ENCODE assay signal across 9 mouse cellular contexts in the genomic region with DNA sequence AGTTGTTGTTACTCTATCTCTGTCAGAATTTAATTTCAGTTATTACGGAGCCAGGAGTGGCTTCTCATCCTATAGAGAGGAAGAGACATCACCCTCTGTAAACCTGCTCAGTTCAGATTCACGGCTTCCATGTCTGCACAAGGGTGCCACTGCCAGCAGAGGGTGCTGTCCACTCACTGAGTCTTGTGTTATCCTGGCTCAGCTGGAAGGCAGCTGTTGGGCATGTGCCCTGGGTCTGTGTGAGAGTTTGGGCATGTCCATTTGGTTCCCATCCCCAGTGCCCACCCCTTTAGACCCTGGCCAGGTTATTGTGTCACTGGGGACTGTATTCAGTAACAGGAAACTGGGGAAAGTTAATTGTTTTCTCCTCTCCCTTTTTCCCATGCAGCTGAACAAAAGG. TPM values are rescaled to one million over a fixed set of nuclear protein-coding genes. Genes with fewer than 3 reads are reported as not detected.
DNase-seq lines count a peak whose midpoint lies in the region; ATAC-seq and TF ChIP-seq lines count a peak whose summit lies in the region.
"Had no signal": no experiment of that assay in that cellular context is flagged by ENCODE, and none has a peak within 500 bp of the region (broad histone marks: within the 10 kb centered on the region; RNA-seq: fewer than 3 reads in every experiment).

No protein-coding gene starts in this region.

- H3K9ac ChIP-seq in kidney, postnatal 0 days (ENCODE audit: low read depth, low read length) = no peak overlapping the region
- no peak overlapping the region for H3K9ac ChIP-seq in liver, adult 2 months (ENCODE audit: low read depth, low read length)

- TF ChIP-seq CTCF in kidney, postnatal 0 days (IDR thresholded peaks at IDR 0.05; ENCODE audit: low read depth) = peak; percentile 97
- TF ChIP-seq CTCF in liver, adult 2 months (IDR thresholded peaks at IDR 0.05; ENCODE audit: low read depth, low read length) = peak; percentile 99

- H3K36me3 ChIP-seq in kidney, postnatal 0 days (ENCODE audit: insufficient read depth, low read length) = no peaks in the 10 kb centered on the region
- H3K36me3 ChIP-seq in liver, adult 2 months (ENCODE audit: control insufficient read depth, insufficient read depth, low read length) = peaks cover 2% of the 10 kb centered on the region; the same call in 1 of the 2 replicates

- ATAC-seq in activated CD4-positive, CD25-positive, alpha-beta regulatory T cell, adult 4 months = peak; percentile 77
- peak; percentile 72; the same call in 1 of the 2 replicates for ATAC-seq in kidney, postnatal 0 days (replicated peaks; ENCODE audit: low FRiP score, low read depth)
- peak; percentile 78 for ATAC-seq in neutrophil, adult 5-6 weeks (ENCODE audit: extremely low read depth, insufficient number of reproducible peaks, low FRiP score, poor library complexity, severe bottlenecking)

- no peak for TF ChIP-seq POLR2A in liver, adult 2 months (IDR thresholded peaks at IDR 0.05; ENCODE audit: extremely low read depth, insufficient read depth, low read length)

- DNase-seq in 416B (ENCODE audit: low read depth) = peak; percentile 79
- peak; percentile 87 for DNase-seq in embryo, embryonic 10.5 days (ENCODE audit: low spot score)
- peak; percentile 83 to 93 for DNase-seq in heart, adult 18-20 months
- DNase-seq in kidney, postnatal 0 days (ENCODE audit: low spot score) = peak; percentile 85
- DNase-seq in liver, adult 2 months (ENCODE audit: extremely low read depth, low read depth, low spot score) = peak; percentile 43
- peak; percentile 87 for DNase-seq in testis, postnatal 10 days (ENCODE audit: low spot score)

- no peaks in the 10 kb centered on the region for H3K9me3 ChIP-seq in kidney, postnatal 0 days (replicated peaks; ENCODE audit: low read length)

- H3K4me3 ChIP-seq in kidney, postnatal 0 days (replicated peaks; ENCODE audit: low read depth, low read length) = no peak overlapping the region
- no peak overlapping the region for H3K4me3 ChIP-seq in liver, adult 2 months (ENCODE audit: insufficient read depth, low read depth, low read length)
- H3K4me3 ChIP-seq: erythroblast, embryonic 14.5 days had no signal

- H3K4me2 ChIP-seq in kidney, postnatal 0 days (ENCODE audit: low read length) = no peak overlapping the region

- no peaks in the 10 kb centered on the region for H3K79me2 ChIP-seq in liver, adult 2 months (ENCODE audit: control insufficient read depth, insufficient read depth, low read length)

- H3K27ac ChIP-seq in kidney, postnatal 0 days = no peak overlapping the region
- no peak overlapping the region for H3K27ac ChIP-seq in liver, adult 2 months (replicated peaks; ENCODE audit: insufficient read depth, low read depth, low read length)

- 37% methylated on average over 2 of the region's 2 CpGs for WGBS in kidney, postnatal 0 days
- WGBS in liver, adult 2 months = 42% methylated on average over 2 of the region's 2 CpGs

- H3K27me3 ChIP-seq in kidney, postnatal 0 days (ENCODE audit: insufficient read depth, low read length) = no peaks in the 10 kb centered on the region
- H3K27me3 ChIP-seq in liver, adult 2 months (ENCODE audit: control insufficient read depth, insufficient read depth, low read length) = no peaks in the 10 kb centered on the region

- H3K4me1 ChIP-seq in kidney, postnatal 0 days (replicated peaks; ENCODE audit: insufficient read depth, low read length) = no peaks in the 10 kb centered on the region; the same call in 1 of the 2 replicates
- H3K4me1 ChIP-seq in liver, adult 2 months (ENCODE audit: control insufficient read depth, insufficient read depth, low read length) = no peaks in the 10 kb centered on the region

RNA-seq across cellular contexts. Expression of a gene that starts 55.7 kb away (rescaled TPM):
- 1 to 10 TPM; 4.9 to 7.3 TPM for polyA plus RNA-seq in activated CD4-positive, CD25-positive, alpha-beta regulatory T cell, adult 4 months (2017; shearing (Covaris generic))
- 10 to 100 TPM; 25.5 to 26.8 TPM for total RNA-seq in heart, adult 18-20 months (2021)
- polyA plus RNA-seq in kidney, postnatal 0 days (2015; fragmentation: Nextera tagmentation; extraction: Ambion mirVana) = 23.3 and 24.4 TPM in 2 replicates
- total RNA-seq in liver, adult 2 months (2014; rRNA removed) = 31.9 and 39.3 TPM in 2 replicates
- polyA plus RNA-seq in liver, adult 2 months (2012; rRNA removed) = 24.2 and 35.3 TPM in 2 replicates
- total RNA-seq in neutrophil, adult 5-6 weeks (2017) = 5.2 and 5.5 TPM in 2 replicates

RNA-seq across cellular contexts. Expression of a gene that starts 55.8 kb away (rescaled TPM):
- polyA plus RNA-seq in activated CD4-positive, CD25-positive, alpha-beta regulatory T cell, adult 4 months (2017; shearing (Covaris generic)) = 10 to 100 TPM; 15.3 to 15.5 TPM
- 10 to 100 TPM; 17.1 to 20.5 TPM for total RNA-seq in heart, adult 18-20 months (2021)
- polyA plus RNA-seq in kidney, postnatal 0 days (2015; fragmentation: Nextera tagmentation; extraction: Ambion mirVana) = 11.9 and 12.5 TPM in 2 replicates
- 12.8 and 17.2 TPM in 2 replicates for total RNA-seq in liver, adult 2 months (2014; rRNA removed)
- polyA plus RNA-seq in liver, adult 2 months (2012; rRNA removed) = 16.6 and 16.8 TPM in 2 replicates
- total RNA-seq in neutrophil, adult 5-6 weeks (2017) = 43.7 and 48.2 TPM in 2 replicates
